Mouse (Mus musculus): ENCODE data around the gene Mrpl20. TPM values are rescaled to one million over a fixed set of nuclear protein-coding genes. Genes with fewer than 3 reads are reported as not detected.

Gene Mrpl20
- polyA plus RNA-seq, 1 experiment = 74.6 TPM

DNA sequence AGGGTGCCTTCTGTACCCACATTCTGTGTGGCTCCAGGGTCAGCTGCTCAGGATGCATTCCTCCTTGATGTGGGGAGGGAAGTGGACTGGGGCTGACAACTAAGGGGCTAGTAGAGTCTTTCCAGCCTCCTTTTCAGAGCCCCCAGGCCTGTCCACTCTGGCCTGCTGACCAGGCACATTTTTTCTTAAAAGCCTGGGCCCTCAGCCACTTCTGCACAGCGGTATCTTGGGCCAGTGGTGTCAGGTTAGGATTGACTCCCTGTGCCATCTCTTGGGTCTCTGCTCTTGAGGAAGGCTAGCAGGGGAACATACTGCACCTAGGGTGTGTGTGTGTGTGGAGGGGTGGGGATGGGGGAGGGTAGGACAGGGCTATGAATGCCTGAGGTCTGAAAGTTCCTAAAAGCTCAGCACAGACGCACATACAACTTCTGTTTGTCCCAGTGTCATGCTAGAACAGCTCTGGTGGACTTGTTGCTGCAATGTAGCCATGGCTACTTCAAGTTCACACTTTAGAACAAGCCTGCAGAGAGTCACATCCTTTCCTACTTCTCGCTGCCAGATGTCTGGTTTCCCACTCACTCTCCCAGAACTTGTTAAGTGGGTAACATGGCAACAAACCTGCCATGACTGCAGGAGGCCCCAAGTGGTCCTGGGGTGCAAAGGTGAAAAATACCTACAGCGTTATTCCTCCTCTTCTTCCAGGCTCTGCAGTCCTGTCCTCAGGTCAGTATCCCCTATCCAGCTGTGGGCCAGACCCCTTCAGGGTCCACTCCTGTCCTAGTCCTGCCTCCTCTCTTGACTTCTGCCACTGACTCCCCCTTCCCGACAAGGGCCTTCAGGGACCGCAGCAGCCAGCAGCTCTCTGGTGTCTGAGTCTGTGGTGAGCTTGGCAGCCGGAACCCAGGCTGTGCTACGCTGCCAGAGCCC lies 37.7 kb downstream of the Mrpl20 start:
- no peak for TF ChIP-seq POLR2A (IDR thresholded peaks at IDR 0.05; ENCODE audit: control insufficient read depth, extremely low read depth, insufficient read depth, low read length, poor library complexity)
- TF ChIP-seq CTCF (IDR thresholded peaks at IDR 0.05; ENCODE audit: borderline replicate concordance, control insufficient read depth, extremely low read depth, insufficient read depth, low read length, poor library complexity) = no peak
- Histone ChIP-seq H3K36me3 (ENCODE audit: control insufficient read depth, insufficient read depth, low read length) (no peaks in the 10 kb centered on the region), H3K27ac (ENCODE audit: control insufficient read depth, insufficient read depth, low read length) (no peak overlapping the region), H3K27me3 (ENCODE audit: control insufficient read depth, insufficient read depth, low read length) (no peaks in the 10 kb centered on the region), H3K4me1 (replicated peaks; ENCODE audit: control insufficient read depth, insufficient read depth, low read length) (peaks cover 21% of the 10 kb centered on the region), H3K4me3 (ENCODE audit: control insufficient read depth, insufficient read depth, low read length) (peak overlapping the region; percentile 39)
- DNase-seq = no peak
- WGBS = 22% methylated on average over 8 of the region's 8 CpGs

DNA sequence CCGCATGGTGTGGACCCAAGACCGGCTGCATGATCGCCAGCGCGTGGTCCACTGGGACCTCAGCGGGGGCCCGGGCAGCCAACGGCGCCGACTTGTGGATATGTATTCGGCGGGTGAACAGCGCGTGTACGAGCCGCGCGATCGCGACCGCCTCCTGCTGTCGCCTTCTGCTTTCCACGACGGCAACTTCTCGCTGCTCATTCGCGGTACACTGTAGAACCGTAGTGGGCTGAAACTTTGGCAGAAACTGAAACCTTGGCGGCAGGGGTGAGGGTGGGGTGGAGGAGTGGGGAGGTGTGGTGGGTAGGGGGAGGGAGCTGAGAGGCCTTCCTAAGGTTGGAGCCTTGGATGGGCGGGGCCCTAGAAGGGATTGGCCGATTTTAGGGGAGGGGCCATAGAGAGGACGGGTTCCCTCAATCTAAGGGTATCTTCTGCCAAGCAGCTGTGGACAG lies 38.4 kb downstream of the Mrpl20 start:
- peak; percentile 64 for DNase-seq
- Histone ChIP-seq H3K4me3 (ENCODE audit: control insufficient read depth, insufficient read depth, low read length) (peak overlapping the region; percentile 39), H3K36me3 (ENCODE audit: control insufficient read depth, insufficient read depth, low read length) (no peaks in the 10 kb centered on the region), H3K4me1 (replicated peaks; ENCODE audit: control insufficient read depth, insufficient read depth, low read length) (peaks cover 21% of the 10 kb centered on the region), H3K27me3 (ENCODE audit: control insufficient read depth, insufficient read depth, low read length) (no peaks in the 10 kb centered on the region), H3K27ac (ENCODE audit: control insufficient read depth, insufficient read depth, low read length) (no peak overlapping the region)
- WGBS = under 1% methylated on average over 32 of the region's 32 CpGs
- TF ChIP-seq CTCF (IDR thresholded peaks at IDR 0.05; ENCODE audit: borderline replicate concordance, control insufficient read depth, extremely low read depth, insufficient read depth, low read length, poor library complexity) (peak; percentile 50; the same call in 1 of the 2 replicates), POLR2A (IDR thresholded peaks at IDR 0.05; ENCODE audit: control insufficient read depth, extremely low read depth, insufficient read depth, low read length, poor library complexity) (no peak)

GRCm38 (mm10) chr4:155841651-155842270 lies 39.1 kb downstream of the Mrpl20 start:
- Histone ChIP-seq H3K27me3 (ENCODE audit: control insufficient read depth, insufficient read depth, low read length) (no peaks in the 10 kb centered on the region), H3K36me3 (ENCODE audit: control insufficient read depth, insufficient read depth, low read length) (no peaks in the 10 kb centered on the region), H3K4me1 (replicated peaks; ENCODE audit: control insufficient read depth, insufficient read depth, low read length) (peaks cover 25% of the 10 kb centered on the region), H3K4me3 (ENCODE audit: control insufficient read depth, insufficient read depth, low read length) (0 out of 2 replicates have a peak overlapping the region, but pooled peaks have one; percentile 39), H3K27ac (ENCODE audit: control insufficient read depth, insufficient read depth, low read length) (no peak overlapping the region)
- no peak for DNase-seq
- TF ChIP-seq CTCF (IDR thresholded peaks at IDR 0.05; ENCODE audit: borderline replicate concordance, control insufficient read depth, extremely low read depth, insufficient read depth, low read length, poor library complexity) (no peak), POLR2A (IDR thresholded peaks at IDR 0.05; ENCODE audit: control insufficient read depth, extremely low read depth, insufficient read depth, low read length, poor library complexity) (no peak)
- WGBS = 70% methylated on average over 38 of the region's 38 CpGs

DNA sequence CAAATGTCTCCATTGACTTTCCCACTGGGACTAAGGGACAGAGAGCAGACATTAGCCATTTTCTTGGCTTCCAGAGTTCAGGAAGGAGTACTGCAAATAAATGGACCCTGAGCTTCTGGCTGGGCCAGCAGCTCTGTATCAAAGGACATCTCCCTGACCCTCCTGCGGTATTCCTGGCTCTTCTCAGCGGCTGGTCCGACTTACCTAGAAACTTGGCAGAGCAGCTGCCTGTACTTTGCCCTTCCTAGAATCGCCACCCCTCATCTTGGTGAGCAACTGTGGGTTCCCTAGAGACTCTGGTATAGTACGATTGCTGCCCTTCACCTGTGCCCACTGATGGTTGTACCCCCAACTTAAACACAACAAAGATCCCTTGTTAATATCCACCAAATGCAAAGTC lies 40.6 kb downstream of the Mrpl20 start:
- Histone ChIP-seq H3K27me3 (ENCODE audit: control insufficient read depth, insufficient read depth, low read length) (no peaks in the 10 kb centered on the region), H3K4me3 (ENCODE audit: control insufficient read depth, insufficient read depth, low read length) (no peak overlapping the region), H3K27ac (ENCODE audit: control insufficient read depth, insufficient read depth, low read length) (no peak overlapping the region), H3K36me3 (ENCODE audit: control insufficient read depth, insufficient read depth, low read length) (no peaks in the 10 kb centered on the region), H3K4me1 (replicated peaks; ENCODE audit: control insufficient read depth, insufficient read depth, low read length) (peaks cover 27% of the 10 kb centered on the region)
- 93% methylated on average over 5 of the region's 5 CpGs for WGBS
- no peak for DNase-seq
- TF ChIP-seq CTCF (IDR thresholded peaks at IDR 0.05; ENCODE audit: borderline replicate concordance, control insufficient read depth, extremely low read depth, insufficient read depth, low read length, poor library complexity) (no peak), POLR2A (IDR thresholded peaks at IDR 0.05; ENCODE audit: control insufficient read depth, extremely low read depth, insufficient read depth, low read length, poor library complexity) (no peak)

DNA sequence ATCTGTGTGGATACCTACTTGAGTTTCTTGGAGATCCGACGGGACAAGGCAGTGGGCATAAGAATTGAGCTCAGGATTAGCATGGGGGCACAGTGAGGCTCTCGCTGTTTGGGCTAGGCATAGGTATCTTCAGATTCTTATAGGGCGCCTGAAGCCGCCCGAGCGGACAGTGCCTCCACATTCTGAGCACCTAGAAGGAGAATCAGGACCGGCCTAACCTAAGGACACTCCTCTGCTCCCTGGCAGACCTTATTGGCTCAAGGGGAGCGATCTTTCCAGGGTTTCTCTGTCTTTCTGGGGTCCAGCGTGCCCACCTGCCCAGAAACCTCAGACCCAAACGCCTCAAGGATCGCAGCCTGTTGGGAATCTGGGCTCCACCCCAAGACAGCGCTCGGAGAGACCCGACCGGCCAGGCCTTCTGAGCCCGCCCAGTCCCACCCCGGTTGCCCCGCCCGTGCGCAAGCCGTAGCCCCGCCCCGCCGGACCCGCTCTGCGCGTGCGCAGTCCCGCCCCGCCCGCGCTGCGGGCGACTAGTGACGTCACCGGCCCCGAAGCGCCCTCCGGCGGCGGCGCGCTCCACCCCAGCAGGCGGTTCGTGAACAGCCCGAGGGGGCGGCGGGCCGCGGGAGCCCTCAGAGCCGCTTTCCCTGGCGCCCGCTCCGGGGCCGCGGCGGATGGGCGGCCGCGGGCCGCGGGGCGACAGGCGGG lies 44.3 kb downstream of the Mrpl20 start, which contains the start of gene Dvl1:
TSS of gene Dvl1 (plus strand) at position 532 of the 708 bp plus-strand sequence.
- Histone ChIP-seq H3K27ac (ENCODE audit: control insufficient read depth, insufficient read depth, low read length) (no peak within 1 kb of the TSS), H3K27me3 (ENCODE audit: control insufficient read depth, insufficient read depth, low read length) (no peaks in the 10 kb centered on the region), H3K36me3 (ENCODE audit: control insufficient read depth, insufficient read depth, low read length) (no peaks in the 10 kb centered on the region), H3K4me3 (ENCODE audit: control insufficient read depth, insufficient read depth, low read length) (peak within 1 kb of the TSS; percentile 91), H3K4me1 (replicated peaks; ENCODE audit: control insufficient read depth, insufficient read depth, low read length) (peaks cover 19% of the 10 kb centered on the region)
- TF ChIP-seq POLR2A (IDR thresholded peaks at IDR 0.05; ENCODE audit: control insufficient read depth, extremely low read depth, insufficient read depth, low read length, poor library complexity) (peak; percentile 53), CTCF (IDR thresholded peaks at IDR 0.05; ENCODE audit: borderline replicate concordance, control insufficient read depth, extremely low read depth, insufficient read depth, low read length, poor library complexity) (peak; percentile 77)
- DNase-seq = peak; percentile 94
- WGBS = 5% methylated on average over 64 of the region's 65 CpGs

Data from thymus, adult 2 months (tissue).